Mouse (Mus musculus): ENCODE results near the gene 5730596B20Rik. TPM values are rescaled to one million over a fixed set of nuclear protein-coding genes. Genes with fewer than 3 reads are reported as not detected.
A peak's percentile ranks its signal among the peaks of the same experiment; 100 is the strongest.

Gene 5730596B20Rik
- total RNA-seq, 2 experiments from 2014 or later, result not detected

GRCm38 (mm10) chr6:52211170-52211935 is 34.1 kb downstream of the 5730596B20Rik start:
- DNase-seq (ENCODE audit: low spot score in 2 of 2), result peak; percentile 61 to 77

DNA sequence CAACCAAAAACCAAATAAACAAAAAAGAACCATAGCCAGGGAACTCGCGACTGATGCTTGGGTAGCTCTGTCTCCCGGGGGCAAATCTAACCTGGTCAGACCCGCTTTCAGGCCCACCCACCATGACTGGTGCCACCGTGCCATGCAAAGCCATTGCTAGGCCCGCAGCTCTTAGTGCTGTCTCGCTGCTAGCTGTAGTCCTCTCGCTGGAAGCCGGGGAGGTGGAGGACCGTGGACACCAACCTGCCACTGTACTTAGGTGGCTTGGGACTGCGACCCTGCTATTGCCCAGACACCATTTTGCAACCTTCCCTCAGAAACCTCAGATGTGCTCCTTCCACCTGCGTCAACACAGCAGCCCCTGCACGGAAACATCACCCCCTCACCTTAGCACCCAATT is 34.7 kb downstream of the 5730596B20Rik start:
- DNase-seq (ENCODE audit: low spot score in 2 of 2), result no peak

- no peak for DNase-seq (ENCODE audit: low spot score in 2 of 2)
Observed at GRCm38 (mm10) chr6:52212556-52213118, 35.3 kb downstream of the 5730596B20Rik start.

DNA sequence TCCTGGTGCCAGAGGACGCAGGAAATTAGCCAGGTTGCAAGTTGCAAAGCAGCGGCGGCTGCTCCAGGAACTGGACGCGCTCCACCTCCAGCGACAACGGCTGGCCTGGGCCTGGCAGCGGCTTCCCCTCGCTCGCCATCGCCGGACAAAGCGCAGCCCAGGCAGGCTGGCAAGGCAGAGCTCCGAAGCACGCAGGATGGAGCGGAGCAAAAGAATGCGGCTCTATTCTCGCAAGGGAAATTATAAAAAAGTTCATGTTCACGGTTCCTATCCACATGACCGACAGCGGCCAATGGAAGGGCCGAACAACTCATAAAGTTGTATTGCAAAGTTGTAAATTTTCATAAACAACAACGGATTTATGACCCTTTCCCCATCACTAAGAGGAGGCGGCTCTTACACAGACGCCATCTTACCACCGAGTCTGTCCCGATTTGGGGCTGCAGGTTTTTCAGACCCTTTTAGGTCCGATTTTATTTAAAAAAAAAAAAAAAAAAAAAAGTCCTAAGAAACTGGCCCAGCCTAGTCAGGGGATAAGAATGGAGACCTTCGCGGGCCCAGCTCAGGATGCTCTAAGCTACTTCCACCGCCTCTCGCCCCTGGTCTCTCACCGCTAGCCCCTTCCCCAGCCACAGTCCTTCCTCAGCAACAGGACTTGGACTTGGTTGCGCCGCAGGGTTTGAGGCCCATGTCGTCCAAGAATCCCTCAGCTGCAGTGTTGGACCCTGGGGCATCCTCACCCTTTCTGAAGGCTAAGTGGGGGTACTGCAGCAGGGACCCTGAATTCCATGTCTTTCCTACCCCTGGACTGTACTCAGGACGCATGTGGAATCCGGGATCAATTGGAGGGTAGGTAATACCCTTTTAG is 36.1 kb downstream of the 5730596B20Rik start, which contains the start of the genes Hoxa3 and Gm28308:
Gene Hoxa3, minus strand, starts transcription at position 218 of the 868 bp plus-strand sequence.
Gene Gm28308, minus strand, starts transcription at position 221 of the 868 bp plus-strand sequence.
- DNase-seq (ENCODE audit: low spot score in 2 of 2), result no peak

GRCm38 (mm10) chr6:52214271-52214670 is 37.0 kb downstream of the 5730596B20Rik start:
- no peak for DNase-seq (ENCODE audit: low spot score in 2 of 2)

DNA sequence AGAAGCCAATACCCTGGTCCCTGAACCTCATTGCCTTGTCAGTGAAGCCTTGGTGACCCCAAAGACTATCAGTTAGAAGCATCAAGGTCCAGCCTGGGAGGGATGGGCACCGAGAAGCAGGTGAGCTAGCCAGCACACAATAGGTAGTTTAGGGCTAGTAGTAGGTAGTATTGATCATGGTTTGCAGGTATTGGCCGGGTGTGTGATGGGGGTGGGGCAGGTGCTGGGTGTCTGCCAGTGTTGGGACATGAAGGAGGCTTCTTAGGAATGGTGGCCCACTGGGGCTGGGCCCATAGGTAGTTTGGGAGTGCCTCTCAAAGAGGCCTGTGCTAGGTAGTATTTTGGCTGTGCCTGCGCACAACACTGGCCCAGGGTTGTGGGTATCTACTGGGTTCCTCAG is 37.8 kb downstream of the 5730596B20Rik start:
- no peak for DNase-seq (ENCODE audit: low spot score in 2 of 2)

GRCm38 (mm10) chr6:52215771-52216535 is 38.7 kb downstream of the 5730596B20Rik start:
- no peak for DNase-seq (ENCODE audit: low spot score in 2 of 2)

DNA sequence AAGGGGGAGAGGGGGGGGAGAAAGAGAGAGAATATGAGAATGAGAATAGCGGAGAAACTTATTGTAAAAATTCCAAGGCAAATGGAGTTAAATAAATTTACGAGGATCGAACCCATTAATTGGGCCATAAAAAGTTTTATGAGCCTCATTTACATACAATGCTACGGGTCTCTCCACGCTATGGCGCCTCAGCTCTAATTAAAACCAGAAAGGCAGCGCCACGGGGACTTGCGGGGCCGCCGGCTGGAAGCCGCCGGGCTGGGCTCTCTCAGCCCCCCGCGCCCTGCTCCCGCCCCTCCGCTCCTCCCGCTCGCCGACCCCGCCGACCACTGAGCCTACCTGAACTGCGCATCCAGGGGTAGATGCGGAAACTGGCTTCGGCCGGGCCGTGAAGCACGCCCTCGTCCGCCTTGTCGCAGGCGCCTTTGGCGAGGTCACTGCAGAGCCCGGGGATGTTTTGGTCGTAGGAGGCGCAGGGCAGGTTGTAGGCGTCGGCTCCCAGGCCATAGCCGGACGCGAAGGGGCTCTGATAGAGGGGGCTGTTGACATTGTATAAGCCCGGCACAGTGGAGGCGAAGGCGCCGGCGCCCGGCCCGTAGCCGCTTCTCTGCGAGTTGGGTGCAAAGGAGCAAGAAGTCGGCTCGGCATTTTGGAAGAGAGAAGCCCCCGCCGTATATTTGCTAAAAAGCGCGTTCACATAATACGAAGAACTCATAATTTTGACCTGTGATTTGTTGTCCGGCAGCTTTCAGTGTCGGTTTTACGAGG is 39.6 kb downstream of the 5730596B20Rik start:
- DNase-seq (ENCODE audit: low spot score in 2 of 2), result no peak

GRCm38 (mm10) chr6:52217459-52217768 is 40.1 kb downstream of the 5730596B20Rik start:
- no peak for DNase-seq (ENCODE audit: low spot score in 2 of 2)

GRCm38 (mm10) chr6:52217895-52218642 is 40.8 kb downstream of the 5730596B20Rik start:
- DNase-seq (ENCODE audit: low spot score in 2 of 2), result no peak

GRCm38 (mm10) chr6:52218643-52219215 is 41.4 kb downstream of the 5730596B20Rik start:
- no peak for DNase-seq (ENCODE audit: low spot score in 2 of 2)

DNA sequence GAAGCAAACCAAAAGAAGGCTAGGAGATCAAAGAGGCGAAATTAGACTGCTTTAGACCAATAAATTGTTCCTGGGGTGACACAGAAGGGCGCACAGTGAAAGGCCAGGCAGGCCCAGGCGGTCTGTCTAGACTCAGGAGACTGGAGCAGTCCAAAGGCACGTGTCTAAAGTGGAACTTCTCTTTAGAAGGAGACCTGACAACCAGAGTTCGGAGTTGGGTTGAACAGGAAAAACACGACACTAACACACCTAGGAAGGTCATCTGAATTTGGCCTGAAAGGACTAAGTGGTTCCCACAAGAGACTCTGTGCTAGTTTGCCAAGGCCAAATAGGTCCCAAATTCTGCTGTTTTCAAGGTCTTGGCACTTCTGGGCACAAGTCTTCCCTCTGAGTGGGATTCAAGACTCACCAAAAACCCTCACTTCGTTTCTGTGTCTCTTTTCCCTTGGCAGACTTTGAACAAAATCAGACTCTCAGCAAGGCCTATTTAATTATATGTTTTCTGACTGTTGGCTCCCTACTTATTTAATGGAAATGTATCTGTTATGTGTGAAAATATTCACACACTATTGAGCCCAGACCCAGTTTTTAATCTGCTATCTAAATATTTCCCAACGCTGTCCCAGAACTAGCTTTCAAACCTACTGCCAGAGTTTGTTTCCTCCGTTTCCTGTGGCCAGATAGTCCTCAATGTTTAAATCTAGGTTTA is 42.1 kb downstream of the 5730596B20Rik start:
- DNase-seq (ENCODE audit: low spot score in 2 of 2), result no peak

DNA sequence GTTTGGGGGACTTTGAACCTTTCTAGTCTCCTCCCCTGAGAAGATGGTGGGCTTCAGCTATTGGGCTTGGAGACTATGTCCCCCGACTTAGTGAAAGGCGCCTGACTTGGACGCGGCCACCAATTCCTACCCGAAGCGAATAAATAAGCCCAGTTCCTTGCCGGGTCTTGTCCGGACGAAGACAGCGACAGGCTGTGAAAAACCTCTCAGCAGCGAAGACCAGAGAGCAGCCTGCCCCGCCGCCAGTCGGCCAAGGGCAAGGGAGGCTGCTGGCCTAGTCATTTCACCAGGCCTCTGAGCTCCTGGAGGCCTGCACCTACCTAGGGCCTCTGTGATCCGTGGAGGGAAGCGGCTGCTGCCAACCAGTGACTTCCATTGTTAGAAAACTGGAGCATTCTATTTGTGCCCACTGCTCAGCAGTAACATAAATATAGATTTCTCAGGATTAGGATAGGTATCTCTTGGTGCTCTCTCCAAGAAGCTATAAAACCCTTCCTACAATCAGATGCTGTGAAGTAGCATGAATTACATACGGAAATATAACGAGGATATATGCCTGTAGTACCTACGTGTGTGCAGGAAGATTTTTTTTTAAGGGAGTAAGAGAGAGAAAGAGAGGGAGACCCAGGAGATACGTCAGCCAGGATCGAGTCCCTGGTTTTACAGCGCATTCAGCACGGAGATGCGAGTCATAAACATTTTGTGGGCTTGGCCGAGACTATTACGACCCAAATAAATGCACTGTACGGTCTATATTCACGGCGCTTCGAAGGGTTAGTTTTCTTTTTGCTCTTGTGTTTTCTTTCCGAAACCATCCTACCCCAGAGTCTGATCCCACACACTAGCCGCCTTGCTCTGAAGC is 42.9 kb downstream of the 5730596B20Rik start:
- DNase-seq (ENCODE audit: low spot score in 2 of 2), result peak in 1 of 2 experiments; percentile 22

- DNase-seq (ENCODE audit: low spot score in 2 of 2), result no peak
Observed at GRCm38 (mm10) chr6:52220865-52221310, 43.6 kb downstream of the 5730596B20Rik start.

- peak; percentile 87 to 89 for DNase-seq (ENCODE audit: low spot score in 2 of 2)
Observed at GRCm38 (mm10) chr6:52221337-52221992, 44.2 kb downstream of the 5730596B20Rik start, which contains the start of gene Hoxa7. Gene Hoxa7, minus strand, starts transcription at chr6:52221854.

DNA sequence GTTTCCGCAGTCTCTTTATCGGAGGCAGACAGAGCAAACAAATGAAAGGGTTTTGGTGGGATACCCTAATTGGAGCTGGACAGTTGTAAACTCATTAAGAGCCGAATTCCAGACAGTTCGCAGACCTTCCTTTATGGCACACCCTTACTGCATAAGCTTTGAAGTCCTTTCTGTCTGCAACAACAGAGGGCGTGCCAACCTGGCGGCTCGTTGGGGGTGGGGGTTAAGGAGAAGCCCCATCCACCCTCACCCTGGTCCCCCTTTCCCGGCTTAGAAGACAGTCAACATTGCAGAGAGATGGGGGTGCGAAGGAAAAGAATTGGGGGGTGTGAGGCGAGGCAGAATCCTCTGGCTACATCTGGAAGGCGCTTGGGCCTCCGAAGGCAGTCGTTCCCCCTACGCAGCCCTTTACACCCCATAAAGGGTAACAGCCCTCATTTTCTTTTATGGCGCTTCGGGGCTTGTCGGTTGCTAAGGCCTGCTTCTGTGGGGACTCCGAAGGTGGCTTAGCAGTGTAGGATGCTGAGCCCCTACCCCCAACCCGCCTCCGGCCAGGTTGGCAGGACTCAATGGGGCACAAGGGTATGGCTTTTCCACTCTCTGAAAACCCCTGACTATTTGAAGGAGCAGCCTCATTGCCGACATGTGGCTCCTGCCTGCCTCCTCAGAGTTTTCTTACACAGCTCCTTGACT is 44.8 kb downstream of the 5730596B20Rik start:
- DNase-seq (ENCODE audit: low spot score in 2 of 2), result no peak

Measured in layer of hippocampus, postnatal 10 days (tissue).